Mouse (Mus musculus) liver, embryonic 11.5 days (tissue): Measurements from ENCODE around the gene Mucl2. TPM values are rescaled to one million over a fixed set of nuclear protein-coding genes. Genes with fewer than 3 reads are reported as not detected.
"Not testable (repeated sequence)": the region's sequence is repeated elsewhere in the genome, so short reads cannot be mapped to it uniquely, and the experiment has no call there.

Experiments used
- ATAC-seq: fragments of 200-750 bp; cut with Nextera tagmentation; replicated peaks from 2 replicates; pipeline ENCODE4 v1.8.0; 2017; ENCODE audit warnings: moderate number of reproducible peaks, mild to moderate bottlenecking, moderate TSS enrichment, moderate library complexity; ENCODE audit not compliant: low FRiP score
- DNase-seq: peaks from one replicate; pipeline ENCODE4 v3.0.0-alpha.2; 2017; ENCODE audit warnings: low spot score
- H3K27ac ChIP-seq: fragments of 300-500 bp; sonication (generic); 2 replicates; pipeline ENCODE4 v1.5.1; 2014; ENCODE audit warnings: mild to moderate bottlenecking, low read depth, low read length, control low read depth
- H3K27me3 ChIP-seq: fragments of 300-500 bp; sonication (generic); replicated peaks from 2 replicates; pipeline ENCODE4 v1.6.1; 2014; ENCODE audit warnings: low read length, mixed read lengths; ENCODE audit not compliant: control insufficient read depth, insufficient read depth
- H3K36me3 ChIP-seq: fragments of 300-500 bp; sonication (generic); 2 replicates; pipeline ENCODE4 v1.6.1; 2014; ENCODE audit warnings: mild to moderate bottlenecking, low read length, moderate library complexity, mixed read lengths; ENCODE audit not compliant: control insufficient read depth, insufficient read depth
- H3K4me1 ChIP-seq: fragments of 300-500 bp; sonication (generic); replicated peaks from 2 replicates; pipeline ENCODE4 v1.6.1; 2014; ENCODE audit warnings: low read length, mixed read lengths; ENCODE audit not compliant: control insufficient read depth, insufficient read depth
- H3K4me2 ChIP-seq: fragments of 300-500 bp; sonication (generic); 2 replicates; pipeline ENCODE4 v1.6.1; 2014; ENCODE audit warnings: mild to moderate bottlenecking, control low read depth, moderate library complexity
- H3K4me3 ChIP-seq: fragments of 300-500 bp; sonication (generic); 2 replicates; pipeline ENCODE4 v1.5.1; 2014; ENCODE audit warnings: low read depth, low read length, control low read depth
- H3K9ac ChIP-seq: fragments of 300-500 bp; sonication (generic); 2 replicates; pipeline ENCODE4 v1.6.1; 2014; ENCODE audit warnings: low read depth, low read length, control low read depth
- H3K9me3 ChIP-seq: fragments of 300-500 bp; sonication (generic); 2 replicates; pipeline ENCODE4 v1.6.1; 2016; ENCODE audit warnings: low read length, inconsistent platforms, mixed read lengths; ENCODE audit not compliant: control insufficient read depth
- WGBS: fragments of 180-500 bp; shearing (Covaris S2); extraction: QIAGEN DNeasy Blood & Tissue Kit; methylation state at CpG from one replicate; pipeline ENCODE4 v1.1.7; 2014; 5-methylcytosine and 5-hydroxymethylcytosine counted together
- microRNA-seq: library from miRNA; unstranded; fragments of <30 nt; microRNA quantifications from one replicate; pipeline ENCODE4, GENCODE M21; 2017; ENCODE audit warnings: borderline number of aligned reads
- polyA plus RNA-seq: library from polyadenylated mRNA; unstranded; fragments of >200 nt; fragmentation: Nextera tagmentation; extraction: Ambion mirVana; gene quantifications from 2 replicates; pipeline ENCODE4 v1.2.1, GENCODE M21; 2014

Mucl2 gene
- polyA plus RNA-seq = not detected in 2 replicates

- no peak within 1 kb of the TSS for H3K9ac ChIP-seq
- no peak within 1 kb of the TSS for H3K4me3 ChIP-seq
- WGBS = 76% methylated on average over 1 of the region's 1 CpGs
- no peaks in the 10 kb centered on the region for H3K9me3 ChIP-seq
- no peaks in the 10 kb centered on the region for H3K4me1 ChIP-seq
- ATAC-seq (no peak), DNase-seq (no peak)
- no peaks in the 10 kb centered on the region for H3K27me3 ChIP-seq
- H3K36me3 ChIP-seq = no peaks in the 10 kb centered on the region
- no peak within 1 kb of the TSS for H3K4me2 ChIP-seq
- H3K27ac ChIP-seq = no peak within 1 kb of the TSS
Measured at GRCm38 (mm10) chr15:103899212-103899611, at the start of gene Mucl2. TSS of gene Mucl2 (minus strand) at chr15:103899312.

- H3K36me3 ChIP-seq, H3K27me3 ChIP-seq: not testable (repeated sequence)
Measured at GRCm38 (mm10) chr15:103913061-103913460, 13.9 kb upstream of the Mucl2 start.

More at GRCm38 (mm10) chr15:103913061-103913460, 13.9 kb upstream of the Mucl2 start:
- ATAC-seq, DNase-seq, H3K4me3 ChIP-seq, H3K27ac ChIP-seq, H3K4me1 ChIP-seq, H3K9me3 ChIP-seq, H3K9ac ChIP-seq, H3K4me2 ChIP-seq: not testable (repeated sequence)
- 27% methylated on average over 1 of the region's 1 CpGs for WGBS

Small RNA genes lying within 50 kb of the gene (microRNA-seq; reads per million reads assigned to microRNA genes)
- gene Gm22852 = not detected

Other genes starting within 250 kb of the Mucl2 start
- not detected in 2 replicates for gene Mucl1, start 143.8 kb downstream of the Mucl2 start, polyA plus RNA-seq